Mouse (Mus musculus) myocyte (in vitro differentiated cells): ENCODE data around the gene Cops4. TPM values are rescaled to one million over a fixed set of nuclear protein-coding genes. Genes with fewer than 3 reads are reported as not detected.

ENCODE experiments used
- H3K27me3 ChIP-seq: one replicate; pipeline ENCODE4 v1.6.1; 2011; ENCODE audit not compliant: control insufficient read depth, insufficient read depth, insufficient read length
- H3K36me3 ChIP-seq: one replicate; pipeline ENCODE4 v1.6.1; 2011; ENCODE audit not compliant: control insufficient read depth, insufficient read depth
- H3K4me2 ChIP-seq: one replicate; pipeline ENCODE4 v1.6.1; 2011; ENCODE audit warnings: low read depth, control low read depth
- H3K4me3 ChIP-seq: one replicate; pipeline ENCODE4 v1.5.1; 2011; ENCODE audit warnings: mild to moderate bottlenecking, control low read depth, moderate library complexity
- H3K79me2 ChIP-seq: one replicate; pipeline ENCODE4 v1.6.1; 2011; ENCODE audit not compliant: control insufficient read depth, insufficient read depth
- H3ac ChIP-seq: one replicate; pipeline ENCODE4 v1.6.1; 2011; ENCODE audit not compliant: control insufficient read depth, insufficient read length
- CEBPB ChIP-seq: IDR thresholded peaks from 2 replicates; pipeline ENCODE4 v1.6.1; 2011; ENCODE audit warnings: mild to moderate bottlenecking, moderate library complexity; ENCODE audit not compliant: poor library complexity, insufficient read depth, severe bottlenecking
- E2F4 ChIP-seq: IDR thresholded peaks from one replicate; pipeline ENCODE4 v1.6.1; 2011; ENCODE audit warnings: mild to moderate bottlenecking, control low read depth, moderate library complexity; ENCODE audit not compliant: insufficient read depth
- MAX ChIP-seq: IDR thresholded peaks from one replicate; pipeline ENCODE4 v1.6.1; 2011; ENCODE audit warnings: low read depth, mild to moderate bottlenecking, control low read depth
- MYOD1 ChIP-seq, 3 experiments: IDR thresholded peaks; one replicate each; pipeline ENCODE4 v1.6.1; 2011; ENCODE audit warnings: control low read depth in 2 of 3, low read depth in 2 of 3, mild to moderate bottlenecking in 2 of 3, moderate library complexity in 1 of 3; ENCODE audit not compliant: insufficient read length in 2 of 3, control insufficient read depth in 1 of 3
- MYOG ChIP-seq, 3 experiments: IDR thresholded peaks; one replicate each; pipeline ENCODE4 v1.6.1; 2011; ENCODE audit warnings: control low read depth in 2 of 3, low read depth in 2 of 3, mild to moderate bottlenecking in 2 of 3; ENCODE audit not compliant: insufficient read length in 2 of 3, control insufficient read depth in 1 of 3, insufficient read depth in 1 of 3
- POLR2A ChIP-seq: IDR thresholded peaks from one replicate; pipeline ENCODE4 v1.6.1; 2011; ENCODE audit warnings: low read depth, mild to moderate bottlenecking, control low read depth, moderate library complexity; ENCODE audit not compliant: insufficient read length
- POLR2AphosphoS2 ChIP-seq: IDR thresholded peaks from one replicate; pipeline ENCODE4 v1.6.1; 2011; ENCODE audit warnings: low read depth, control low read depth; ENCODE audit not compliant: insufficient read length
- REST ChIP-seq: IDR thresholded peaks from one replicate; pipeline ENCODE4 v1.6.1; 2011; ENCODE audit warnings: mild to moderate bottlenecking, control low read depth, moderate library complexity; ENCODE audit not compliant: insufficient read depth, insufficient read length
- SRF ChIP-seq: IDR thresholded peaks from one replicate; pipeline ENCODE4 v1.6.1; 2011; ENCODE audit warnings: low read depth; ENCODE audit not compliant: control insufficient read depth, insufficient read length
- TCF12 ChIP-seq: IDR thresholded peaks from one replicate; pipeline ENCODE4 v1.6.1; 2011; ENCODE audit warnings: mild to moderate bottlenecking, control low read depth; ENCODE audit not compliant: poor library complexity, insufficient read depth, severe bottlenecking
- TCF3 ChIP-seq: IDR thresholded peaks from one replicate; pipeline ENCODE4 v1.6.1; 2011; ENCODE audit warnings: low read depth, control low read depth; ENCODE audit not compliant: insufficient read length
- USF1 ChIP-seq: IDR thresholded peaks from one replicate; pipeline ENCODE4 v1.6.1; 2011; ENCODE audit warnings: low read depth, mild to moderate bottlenecking, control low read depth, moderate library complexity
- polyA plus RNA-seq: library from polyadenylated mRNA; unstranded; fragments of >200 nt; fragmentation: generic; extraction: Trizol; gene quantifications from one replicate; pipeline ENCODE4 v1.2.1, GENCODE M21; 2012; ENCODE audit warnings: missing spikeins

The Cops4 gene
- 104 TPM for polyA plus RNA-seq

GRCm38 (mm10) chr5:100518049-100519026 lies at the start of gene Cops4:
Gene Cops4, plus strand, starts transcription at chr5:100518309.
- H3K27me3 ChIP-seq, result no peaks in the 10 kb centered on the region
- TF ChIP-seq POLR2AphosphoS2 (peak; percentile 59), SRF (peak; percentile 72), MYOG (IDR thresholded peaks at IDR 0.05; ENCODE audit: control insufficient read depth in 1 of 3, insufficient read depth in 1 of 3, insufficient read length in 2 of 3, low read depth in 2 of 3) (no peak), POLR2A (peak; percentile 72)
- no peaks in the 10 kb centered on the region for H3K36me3 ChIP-seq
- H3ac ChIP-seq, result peak within 1 kb of the TSS; percentile 42
- H3K4me2 ChIP-seq, result peak within 1 kb of the TSS; percentile 87
- H3K79me2 ChIP-seq, result peaks cover 45% of the 10 kb centered on the region
- peak within 1 kb of the TSS; percentile 65 for H3K4me3 ChIP-seq

GRCm38 (mm10) chr5:100476328-100476727 lies 41.8 kb upstream of the Cops4 start:
- Histone ChIP-seq H3ac (no peak overlapping the region), H3K4me2 (no peak overlapping the region), H3K27me3 (no peaks in the 10 kb centered on the region), H3K4me3 (no peak overlapping the region), H3K79me2 (no peaks in the 10 kb centered on the region), H3K36me3 (peaks cover 9% of the 10 kb centered on the region)
- TF ChIP-seq CEBPB, result no peak
- no peak for TF ChIP-seq USF1
- TF ChIP-seq MYOD1 (IDR thresholded peaks at IDR 0.05; ENCODE audit: control insufficient read depth in 1 of 3, insufficient read length in 2 of 3, low read depth in 2 of 3), result no peak
- TF ChIP-seq POLR2A, result no peak
- TF ChIP-seq SRF, result no peak
- TF ChIP-seq MYOG (IDR thresholded peaks at IDR 0.05; ENCODE audit: control insufficient read depth in 1 of 3, insufficient read depth in 1 of 3, insufficient read length in 2 of 3, low read depth in 2 of 3), result no peak
- TF ChIP-seq TCF12, result no peak
- no peak for TF ChIP-seq MAX
- no peak for TF ChIP-seq E2F4

- no peak overlapping the region for H3K4me3 ChIP-seq
- no peaks in the 10 kb centered on the region for H3K79me2 ChIP-seq
- H3K36me3 ChIP-seq, result peaks cover 9% of the 10 kb centered on the region
- H3ac ChIP-seq, result no peak overlapping the region
- H3K27me3 ChIP-seq, result no peaks in the 10 kb centered on the region
- H3K4me2 ChIP-seq, result no peak overlapping the region
- TF ChIP-seq MYOG (IDR thresholded peaks at IDR 0.05; ENCODE audit: control insufficient read depth in 1 of 3, insufficient read depth in 1 of 3, insufficient read length in 2 of 3, low read depth in 2 of 3), result no peak
- TF ChIP-seq E2F4, result no peak
- no peak for TF ChIP-seq USF1
Measured at GRCm38 (mm10) chr5:100477604-100478003, 40.5 kb upstream of the Cops4 start.

- TF ChIP-seq E2F4 (no peak), POLR2A (no peak), TCF3 (no peak), TCF12 (no peak), REST (no peak), SRF (no peak), MYOG (IDR thresholded peaks at IDR 0.05; ENCODE audit: control insufficient read depth in 1 of 3, insufficient read depth in 1 of 3, insufficient read length in 2 of 3, low read depth in 2 of 3) (no peak), CEBPB (no peak), USF1 (no peak), POLR2AphosphoS2 (no peak), MAX (no peak), MYOD1 (IDR thresholded peaks at IDR 0.05; ENCODE audit: control insufficient read depth in 1 of 3, insufficient read length in 2 of 3, low read depth in 2 of 3) (no peak)
- Histone ChIP-seq H3K79me2 (peaks cover 20% of the 10 kb centered on the region), H3K4me3 (no peak overlapping the region), H3K4me2 (no peak overlapping the region), H3ac (no peak overlapping the region), H3K36me3 (peaks cover 4% of the 10 kb centered on the region), H3K27me3 (no peaks in the 10 kb centered on the region)
Measured at GRCm38 (mm10) chr5:100483569-100483968, 34.5 kb upstream of the Cops4 start.

GRCm38 (mm10) chr5:100487120-100487519 lies 31.0 kb upstream of the Cops4 start:
- Histone ChIP-seq H3K27me3 (no peaks in the 10 kb centered on the region), H3K79me2 (peaks cover 55% of the 10 kb centered on the region), H3K4me2 (no peak overlapping the region), H3K36me3 (peaks cover 4% of the 10 kb centered on the region), H3K4me3 (no peak overlapping the region), H3ac (no peak overlapping the region)
- TF ChIP-seq MYOG (IDR thresholded peaks at IDR 0.05; ENCODE audit: control insufficient read depth in 1 of 3, insufficient read depth in 1 of 3, insufficient read length in 2 of 3, low read depth in 2 of 3), result no peak
- TF ChIP-seq POLR2A, result no peak
- no peak for TF ChIP-seq TCF3
- TF ChIP-seq TCF12, result no peak
- TF ChIP-seq MAX, result no peak
- TF ChIP-seq SRF, result no peak
